Mouse (Mus musculus) neutrophil, adult 59 days (primary cell): ENCODE results near the gene Pcdh9. TPM values are rescaled to one million over a fixed set of nuclear protein-coding genes. Genes with fewer than 3 reads are reported as not detected.

Experiments
- total RNA-seq, 2 experiments: library from RNA; stranded (reverse); gene quantifications; 1 replicate in 1 of 2; 2 replicates in 1 of 2; pipeline ENCODE4 v1.2.4; 2023

Pcdh9 gene
- total RNA-seq = not detected

DNA sequence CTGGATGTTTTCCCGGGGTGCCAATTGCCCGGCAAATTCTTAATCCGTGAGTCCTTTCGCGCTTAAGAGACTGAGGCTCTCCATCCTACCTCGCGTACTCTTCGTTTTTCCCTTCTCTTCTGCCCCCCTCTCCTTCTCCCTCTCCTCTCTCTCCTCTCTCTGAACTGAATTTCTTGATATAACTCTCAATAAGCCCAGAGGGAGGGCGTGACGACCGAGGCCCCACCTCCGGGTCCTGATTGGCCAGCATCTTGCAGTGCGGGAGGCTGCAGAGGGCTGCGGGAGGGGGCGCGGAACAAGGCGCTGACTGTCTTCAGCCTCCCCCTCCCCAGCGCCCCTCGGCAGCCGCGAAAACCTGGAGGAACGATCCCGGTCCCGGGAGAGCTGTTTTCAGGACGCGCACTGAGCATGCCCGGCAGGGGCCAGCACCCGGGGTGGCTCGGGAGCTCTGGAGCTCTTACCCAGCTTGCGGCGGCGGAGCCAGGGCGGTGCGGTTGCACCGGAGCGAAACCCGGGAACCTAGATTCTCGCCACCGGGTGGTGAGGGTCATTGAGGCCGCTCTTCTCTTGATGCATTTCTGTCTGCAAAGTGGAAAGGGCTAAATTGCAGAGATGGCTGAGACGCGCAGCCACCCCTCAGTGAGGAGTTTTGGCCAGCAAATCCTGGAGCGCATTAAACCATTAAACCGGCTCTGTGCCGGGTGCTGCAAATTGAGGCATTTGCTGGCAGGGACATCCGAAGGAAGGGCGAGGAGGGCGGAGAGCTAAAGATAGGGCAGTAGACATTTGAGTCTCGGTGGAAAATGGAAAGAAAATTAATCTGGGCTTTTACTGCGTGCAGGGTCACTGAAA is at the start of gene Pcdh9:
Gene Pcdh9 (minus strand): TSS at position 161 of the 852 bp plus-strand sequence.

